Mouse (Mus musculus) urinary bladder, postnatal 4 days (tissue): Measurements from ENCODE around the gene Arf1.

ENCODE experiments used
- DNase-seq, 2 experiments: peaks; one replicate each; pipeline ENCODE4 v3.0.0; 2021 to 2022; ENCODE audit warnings: low spot score in 2 of 2

The Arf1 gene

GRCm38 (mm10) chr11:59192059-59192386, 36.0 kb downstream of the Arf1 start, which contains the start of gene Guk1:
Guk1 (minus strand) TSS chr11:59192212.
- DNase-seq, result no peak

GRCm38 (mm10) chr11:59191231-59192058, 36.6 kb downstream of the Arf1 start:
- peak; percentile 86 to 88 for DNase-seq

- DNase-seq, result no peak
Measured at GRCm38 (mm10) chr11:59187706-59188105, 40.4 kb downstream of the Arf1 start.

GRCm38 (mm10) chr11:59185490-59185889, 42.6 kb downstream of the Arf1 start:
- DNase-seq, result no peak

- peak in 1 of 2 experiments; percentile 52 for DNase-seq
Measured at GRCm38 (mm10) chr11:59183821-59184220, 44.2 kb downstream of the Arf1 start.

- DNase-seq, result peak; percentile 80
Measured at GRCm38 (mm10) chr11:59182864-59183331, 45.2 kb downstream of the Arf1 start, which contains the start of gene Gjc2. Gjc2 (minus strand) TSS chr11:59183213.

- no peak for DNase-seq
Measured at GRCm38 (mm10) chr11:59176921-59177320, 51.1 kb downstream of the Arf1 start.

GRCm38 (mm10) chr11:59176475-59176874, 51.6 kb downstream of the Arf1 start:
- DNase-seq, result no peak

- DNase-seq, result no peak
Measured at GRCm38 (mm10) chr11:59174189-59174838, 53.8 kb downstream of the Arf1 start.

GRCm38 (mm10) chr11:59170549-59170948, 57.5 kb downstream of the Arf1 start:
- no peak for DNase-seq

GRCm38 (mm10) chr11:59169807-59170206, 58.3 kb downstream of the Arf1 start:
- no peak for DNase-seq

GRCm38 (mm10) chr11:59165616-59166241, 62.3 kb downstream of the Arf1 start:
- DNase-seq, result no peak

- DNase-seq, result no peak
Measured at GRCm38 (mm10) chr11:59164384-59164783, 63.7 kb downstream of the Arf1 start.

- peak; percentile 96 to 99 for DNase-seq
Measured at GRCm38 (mm10) chr11:59163255-59164236, 64.5 kb downstream of the Arf1 start, which contains the start of gene Iba57. Iba57 (minus strand) TSS chr11:59163739.

- DNase-seq, result no peak
Measured at GRCm38 (mm10) chr11:59162443-59163254, 65.4 kb downstream of the Arf1 start.
